Mouse (Mus musculus): Measurements from ENCODE around the gene Itga4. TPM values are rescaled to one million over a fixed set of nuclear protein-coding genes. Genes with fewer than 3 reads are reported as not detected.

Gene Itga4
- polyA plus RNA-seq, 1 experiment from 2014 or later, result 7.9 TPM

GRCm38 (mm10) chr2:79352100-79352802 lies 97.0 kb downstream of the Itga4 start:
- Histone ChIP-seq H3K4me1 (ENCODE audit: control insufficient read depth, insufficient read depth, low read length) (no peaks in the 10 kb centered on the region), H3K27ac (ENCODE audit: low read depth, low read length) (no peak overlapping the region), H3K4me3 (ENCODE audit: low read depth, low read length) (no peak overlapping the region), H3K9ac (ENCODE audit: low read length) (no peak overlapping the region), H3K4me2 (ENCODE audit: low read depth) (no peak overlapping the region), H3K9me3 (ENCODE audit: control insufficient read depth, low read length) (no peaks in the 10 kb centered on the region), H3K36me3 (ENCODE audit: control insufficient read depth, insufficient read depth, low read length) (no peaks in the 10 kb centered on the region), H3K27me3 (ENCODE audit: control insufficient read depth, insufficient read depth, low read length) (no peaks in the 10 kb centered on the region)
- ATAC-seq (ENCODE audit: insufficient read depth, low FRiP score, low TSS enrichment) (no peak), DNase-seq (ENCODE audit: low spot score) (no peak)
- 76% methylated on average over 4 of the region's 4 CpGs for WGBS

GRCm38 (mm10) chr2:79354773-79355172 lies 99.5 kb downstream of the Itga4 start:
- no peak overlapping the region for H3K4me2 ChIP-seq (ENCODE audit: low read depth)
- no peak overlapping the region for H3K4me3 ChIP-seq (ENCODE audit: low read depth, low read length)
- WGBS, result 94% methylated on average over 16 of the region's 16 CpGs
- no peak overlapping the region for H3K9ac ChIP-seq (ENCODE audit: low read length)
- no peak for DNase-seq (ENCODE audit: low spot score)
- H3K4me1 ChIP-seq (ENCODE audit: control insufficient read depth, insufficient read depth, low read length), result no peaks in the 10 kb centered on the region
- ATAC-seq (ENCODE audit: insufficient read depth, low FRiP score, low TSS enrichment), result no peak
- H3K36me3 ChIP-seq (ENCODE audit: control insufficient read depth, insufficient read depth, low read length), result no peaks in the 10 kb centered on the region
- no peaks in the 10 kb centered on the region for H3K27me3 ChIP-seq (ENCODE audit: control insufficient read depth, insufficient read depth, low read length)
- H3K9me3 ChIP-seq (ENCODE audit: control insufficient read depth, low read length), result no peaks in the 10 kb centered on the region
- no peak overlapping the region for H3K27ac ChIP-seq (ENCODE audit: low read depth, low read length)

- H3K27me3 ChIP-seq (ENCODE audit: control insufficient read depth, insufficient read depth, low read length), result no peaks in the 10 kb centered on the region
- no peaks in the 10 kb centered on the region for H3K9me3 ChIP-seq (ENCODE audit: control insufficient read depth, low read length)
- no peak overlapping the region for H3K4me3 ChIP-seq (ENCODE audit: low read depth, low read length)
- no peaks in the 10 kb centered on the region for H3K4me1 ChIP-seq (ENCODE audit: control insufficient read depth, insufficient read depth, low read length)
- no peak overlapping the region for H3K9ac ChIP-seq (ENCODE audit: low read length)
- DNase-seq (ENCODE audit: low spot score) (no peak), ATAC-seq (ENCODE audit: insufficient read depth, low FRiP score, low TSS enrichment) (no peak)
- no peak overlapping the region for H3K4me2 ChIP-seq (ENCODE audit: low read depth)
- 87% methylated on average over 3 of the region's 3 CpGs for WGBS
- no peaks in the 10 kb centered on the region for H3K36me3 ChIP-seq (ENCODE audit: control insufficient read depth, insufficient read depth, low read length)
- H3K27ac ChIP-seq (ENCODE audit: low read depth, low read length), result no peak overlapping the region
Observed at GRCm38 (mm10) chr2:79357835-79358234, 102.6 kb downstream of the Itga4 start.

DNA sequence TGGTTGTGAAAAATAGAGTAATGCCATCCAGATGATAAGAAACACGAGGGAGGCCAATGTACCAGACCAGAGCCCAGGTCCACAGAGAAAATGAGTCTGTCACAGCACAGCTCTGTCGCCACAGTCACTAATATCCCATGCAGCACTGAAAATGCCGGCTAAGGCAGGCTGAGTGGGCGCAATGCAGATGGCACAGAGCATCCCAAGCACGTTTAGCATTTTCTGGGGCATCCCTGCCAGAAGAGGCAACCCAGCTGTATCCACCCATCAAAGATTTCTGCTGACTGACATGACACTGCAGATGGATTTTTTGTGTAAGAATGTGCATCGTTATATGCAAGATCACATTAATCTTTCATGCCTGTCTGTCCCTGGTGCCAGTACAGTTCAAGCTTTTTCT lies 106.8 kb downstream of the Itga4 start:
- Histone ChIP-seq H3K4me2 (ENCODE audit: low read depth) (no peak overlapping the region), H3K36me3 (ENCODE audit: control insufficient read depth, insufficient read depth, low read length) (no peaks in the 10 kb centered on the region), H3K4me1 (ENCODE audit: control insufficient read depth, insufficient read depth, low read length) (no peaks in the 10 kb centered on the region), H3K27ac (ENCODE audit: low read depth, low read length) (no peak overlapping the region), H3K9me3 (ENCODE audit: control insufficient read depth, low read length) (no peaks in the 10 kb centered on the region), H3K27me3 (ENCODE audit: control insufficient read depth, insufficient read depth, low read length) (no peaks in the 10 kb centered on the region), H3K4me3 (ENCODE audit: low read depth, low read length) (no peak overlapping the region), H3K9ac (ENCODE audit: low read length) (no peak overlapping the region)
- WGBS, result 80% methylated on average over 6 of the region's 6 CpGs
- DNase-seq (ENCODE audit: low spot score), result no peak
- ATAC-seq (ENCODE audit: insufficient read depth, low FRiP score, low TSS enrichment), result no peak

- Histone ChIP-seq H3K9ac (ENCODE audit: low read length) (no peak overlapping the region), H3K4me1 (ENCODE audit: control insufficient read depth, insufficient read depth, low read length) (no peaks in the 10 kb centered on the region), H3K4me2 (ENCODE audit: low read depth) (no peak overlapping the region), H3K36me3 (ENCODE audit: control insufficient read depth, insufficient read depth, low read length) (no peaks in the 10 kb centered on the region), H3K27me3 (ENCODE audit: control insufficient read depth, insufficient read depth, low read length) (no peaks in the 10 kb centered on the region), H3K9me3 (ENCODE audit: control insufficient read depth, low read length) (no peaks in the 10 kb centered on the region), H3K27ac (ENCODE audit: low read depth, low read length) (no peak overlapping the region), H3K4me3 (ENCODE audit: low read depth, low read length) (no peak overlapping the region)
- DNase-seq (ENCODE audit: low spot score) (no peak), ATAC-seq (ENCODE audit: insufficient read depth, low FRiP score, low TSS enrichment) (no peak)
- WGBS, result 76% methylated on average over 6 of the region's 6 CpGs
Observed at GRCm38 (mm10) chr2:79363920-79364319, 108.7 kb downstream of the Itga4 start.

- no peaks in the 10 kb centered on the region for H3K9me3 ChIP-seq (ENCODE audit: control insufficient read depth, low read length)
- WGBS, result 76% methylated on average over 18 of the region's 18 CpGs
- no peak overlapping the region for H3K27ac ChIP-seq (ENCODE audit: low read depth, low read length)
- no peaks in the 10 kb centered on the region for H3K36me3 ChIP-seq (ENCODE audit: control insufficient read depth, insufficient read depth, low read length)
- H3K4me2 ChIP-seq (ENCODE audit: low read depth), result no peak overlapping the region
- no peaks in the 10 kb centered on the region for H3K4me1 ChIP-seq (ENCODE audit: control insufficient read depth, insufficient read depth, low read length)
- no peak overlapping the region for H3K9ac ChIP-seq (ENCODE audit: low read length)
- H3K27me3 ChIP-seq (ENCODE audit: control insufficient read depth, insufficient read depth, low read length), result no peaks in the 10 kb centered on the region
- no peak overlapping the region for H3K4me3 ChIP-seq (ENCODE audit: low read depth, low read length)
- no peak for ATAC-seq (ENCODE audit: insufficient read depth, low FRiP score, low TSS enrichment)
- DNase-seq (ENCODE audit: low spot score), result no peak
Observed at GRCm38 (mm10) chr2:79367451-79368450, 112.5 kb downstream of the Itga4 start.

DNA sequence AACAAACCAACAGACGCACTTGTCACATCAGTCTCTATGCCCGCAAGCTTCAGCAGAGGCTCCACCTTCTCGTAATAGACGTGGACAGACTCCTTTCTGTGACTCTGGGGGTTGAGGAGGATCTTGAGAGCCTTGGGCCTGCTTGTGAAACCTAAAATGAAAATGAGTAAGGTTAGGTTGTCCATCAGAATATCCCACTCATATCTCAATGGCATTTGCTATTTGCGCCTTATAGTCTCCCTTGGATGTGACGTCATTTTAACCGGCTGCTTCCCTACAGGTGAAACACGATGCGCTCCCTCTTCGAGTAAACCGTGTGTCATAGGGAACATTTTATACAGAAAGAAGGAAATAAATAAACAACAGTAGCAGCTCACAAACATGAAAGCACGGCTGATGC lies 113.4 kb downstream of the Itga4 start:
- H3K4me3 ChIP-seq (ENCODE audit: low read depth, low read length), result no peak overlapping the region
- no peak overlapping the region for H3K9ac ChIP-seq (ENCODE audit: low read length)
- H3K4me2 ChIP-seq (ENCODE audit: low read depth), result no peak overlapping the region
- 87% methylated on average over 12 of the region's 12 CpGs for WGBS
- H3K36me3 ChIP-seq (ENCODE audit: control insufficient read depth, insufficient read depth, low read length), result no peaks in the 10 kb centered on the region
- H3K27me3 ChIP-seq (ENCODE audit: control insufficient read depth, insufficient read depth, low read length), result no peaks in the 10 kb centered on the region
- no peaks in the 10 kb centered on the region for H3K9me3 ChIP-seq (ENCODE audit: control insufficient read depth, low read length)
- ATAC-seq (ENCODE audit: insufficient read depth, low FRiP score, low TSS enrichment) (no peak), DNase-seq (ENCODE audit: low spot score) (no peak)
- no peak overlapping the region for H3K27ac ChIP-seq (ENCODE audit: low read depth, low read length)
- H3K4me1 ChIP-seq (ENCODE audit: control insufficient read depth, insufficient read depth, low read length), result no peaks in the 10 kb centered on the region

DNA sequence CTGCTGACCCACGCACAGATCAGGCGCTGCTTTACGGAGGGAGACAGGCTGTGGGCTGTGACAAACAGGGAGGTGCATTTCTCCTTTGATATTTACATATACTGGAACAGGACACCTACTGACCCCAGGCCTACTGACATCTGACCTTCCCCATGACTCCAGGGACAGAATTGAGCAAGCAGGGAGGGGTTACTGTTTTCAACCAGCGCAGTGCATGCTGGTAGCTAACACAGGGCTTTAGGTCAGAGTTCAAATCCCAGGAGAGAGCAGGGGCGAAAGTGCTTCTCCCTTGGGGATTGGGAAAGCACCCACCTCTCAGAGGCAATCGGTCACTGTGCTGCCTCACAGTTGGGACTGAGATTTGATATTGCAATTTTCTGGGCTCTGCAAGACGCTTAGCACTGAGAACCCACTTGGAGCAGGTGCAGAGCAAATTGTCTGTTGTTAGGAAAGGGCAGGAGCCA lies 113.9 kb downstream of the Itga4 start:
- H3K27me3 ChIP-seq (ENCODE audit: control insufficient read depth, insufficient read depth, low read length), result no peaks in the 10 kb centered on the region
- H3K9ac ChIP-seq (ENCODE audit: low read length), result no peak overlapping the region
- peak; percentile 24 for DNase-seq (ENCODE audit: low spot score)
- no peaks in the 10 kb centered on the region for H3K36me3 ChIP-seq (ENCODE audit: control insufficient read depth, insufficient read depth, low read length)
- 55% methylated on average over 7 of the region's 7 CpGs for WGBS
- H3K9me3 ChIP-seq (ENCODE audit: control insufficient read depth, low read length), result no peaks in the 10 kb centered on the region
- no peak overlapping the region for H3K4me3 ChIP-seq (ENCODE audit: low read depth, low read length)
- no peak overlapping the region for H3K27ac ChIP-seq (ENCODE audit: low read depth, low read length)
- no peak overlapping the region for H3K4me2 ChIP-seq (ENCODE audit: low read depth)
- H3K4me1 ChIP-seq (ENCODE audit: control insufficient read depth, insufficient read depth, low read length), result no peaks in the 10 kb centered on the region
- ATAC-seq (ENCODE audit: insufficient read depth, low FRiP score, low TSS enrichment), result no peak
